Mouse (Mus musculus): Measurements from ENCODE around the gene Kng2. TPM values are rescaled to one million over a fixed set of nuclear protein-coding genes. Genes with fewer than 3 reads are reported as not detected.

Kng2 gene
- total RNA-seq (2023): not detected

GRCm38 (mm10) chr16:23028966-23029600, at the start of gene Kng2:
TSS of gene Kng2 (minus strand) at chr16:23029482.

GRCm38 (mm10) chr16:23057668-23058447, 28.6 kb upstream of the Kng2 start, which contains the start of gene Kng1:
TSS of gene Kng1 (plus strand) at chr16:23057865.

GRCm38 (mm10) chr16:22950840-22951395, 78.4 kb downstream of the Kng2 start, which contains the start of gene Hrg:
TSS of gene Hrg (plus strand) at chr16:22951072.

Other genes with a start within 250 kb of the Kng2 start
- gene Crygs, start 217.9 kb downstream of the Kng2 start, total RNA-seq (2023): not detected
- 10 to 100 TPM; 17.9 to 21.3 TPM for gene Tbccd1, start 171.8 kb downstream of the Kng2 start, total RNA-seq (2023)
- gene Dnajb11, start 171.6 kb downstream of the Kng2 start, total RNA-seq (2023): 10 to 100 TPM; 53.1 to 53.9 TPM
- gene Ahsg, start 138.2 kb downstream of the Kng2 start, total RNA-seq (2023): not detected
- gene Fetub, start 111.1 kb downstream of the Kng2 start, total RNA-seq (2023): not detected
- not detected for gene Hrg, start 78.4 kb downstream of the Kng2 start, total RNA-seq (2023)
- gene Kng1, start 28.4 kb upstream of the Kng2 start, total RNA-seq (2023): not detected
- 1,000 to 10,000 TPM; 1,119 to 1,156 TPM for gene Eif4a2, start 78.0 kb upstream of the Kng2 start, total RNA-seq (2023)
- gene Rfc4, start 98.3 kb upstream of the Kng2 start, total RNA-seq (2023): 10 to 100 TPM; 11.4 to 13.6 TPM
- not detected for gene Adipoq, start 117.1 kb upstream of the Kng2 start, total RNA-seq (2023)
- gene St6gal1, start 195.3 kb upstream of the Kng2 start, total RNA-seq (2023): 10 to 100 TPM; 70.9 to 79.3 TPM